Mouse (Mus musculus) forebrain, embryonic 14.5 days (tissue): Measurements from ENCODE around the gene Shank2. TPM values are rescaled to one million over a fixed set of nuclear protein-coding genes. Genes with fewer than 3 reads are reported as not detected.

Experiments used
- ATAC-seq: fragments of 200-750 bp; cut with Nextera tagmentation; 2 replicates; pipeline ENCODE4 v1.8.0; 2017; ENCODE audit warnings: mild to moderate bottlenecking, moderate library complexity
- DNase-seq: peaks from one replicate; pipeline ENCODE4 v3.0.0-alpha.2; 2015; ENCODE audit warnings: low spot score
- H3K27ac ChIP-seq: fragments of 300-500 bp; sonication (generic); 2 replicates; pipeline ENCODE4 v1.5.1; 2014; ENCODE audit warnings: low read depth, mild to moderate bottlenecking, control low read depth, low read length, moderate library complexity
- H3K27me3 ChIP-seq: fragments of 300-500 bp; sonication (generic); replicated peaks from 2 replicates; pipeline ENCODE4 v1.6.1; 2014; ENCODE audit warnings: low read length, control low read depth, mixed read lengths; ENCODE audit not compliant: control insufficient read depth, insufficient read depth
- H3K36me3 ChIP-seq: fragments of 300-500 bp; sonication (generic); 2 replicates; pipeline ENCODE4 v1.6.1; 2014; ENCODE audit warnings: low read length, control low read depth; ENCODE audit not compliant: control insufficient read depth, insufficient read depth
- H3K4me1 ChIP-seq: fragments of 300-500 bp; sonication (generic); 2 replicates; pipeline ENCODE4 v1.6.1; 2014; ENCODE audit warnings: antibody characterized with exemption, low read length, control low read depth; ENCODE audit not compliant: control insufficient read depth, insufficient read depth
- H3K4me2 ChIP-seq: fragments of 300-500 bp; sonication (generic); 2 replicates; pipeline ENCODE4 v1.6.1; 2014; ENCODE audit warnings: mild to moderate bottlenecking, control low read depth, low read length
- H3K4me3 ChIP-seq: fragments of 300-500 bp; sonication (generic); 2 replicates; pipeline ENCODE4 v1.5.1; 2014; ENCODE audit warnings: low read depth, low read length, control low read depth
- H3K9ac ChIP-seq: fragments of 300-500 bp; sonication (generic); 2 replicates; pipeline ENCODE4 v1.6.1; 2014; ENCODE audit warnings: mild to moderate bottlenecking, low read length, control low read depth, moderate library complexity
- H3K9me3 ChIP-seq: fragments of 300-500 bp; sonication (generic); replicated peaks from 2 replicates; pipeline ENCODE4 v1.6.1; 2016; ENCODE audit warnings: low read length, control low read depth, mixed read lengths; ENCODE audit not compliant: control insufficient read depth
- WGBS: fragments of 180-500 bp; shearing (Covaris S2); extraction: QIAGEN DNeasy Blood & Tissue Kit; methylation state at CpG from one replicate; pipeline ENCODE4 v1.1.7; 2014; 5-methylcytosine and 5-hydroxymethylcytosine counted together
- polyA plus RNA-seq: library from polyadenylated mRNA; unstranded; fragments of >200 nt; fragmentation: Nextera tagmentation; extraction: Ambion mirVana; gene quantifications from 2 replicates; pipeline ENCODE4 v1.2.1, GENCODE M21; 2014

Shank2 gene
- polyA plus RNA-seq, 1 experiment from 2014 or later: 4.6 TPM

DNA sequence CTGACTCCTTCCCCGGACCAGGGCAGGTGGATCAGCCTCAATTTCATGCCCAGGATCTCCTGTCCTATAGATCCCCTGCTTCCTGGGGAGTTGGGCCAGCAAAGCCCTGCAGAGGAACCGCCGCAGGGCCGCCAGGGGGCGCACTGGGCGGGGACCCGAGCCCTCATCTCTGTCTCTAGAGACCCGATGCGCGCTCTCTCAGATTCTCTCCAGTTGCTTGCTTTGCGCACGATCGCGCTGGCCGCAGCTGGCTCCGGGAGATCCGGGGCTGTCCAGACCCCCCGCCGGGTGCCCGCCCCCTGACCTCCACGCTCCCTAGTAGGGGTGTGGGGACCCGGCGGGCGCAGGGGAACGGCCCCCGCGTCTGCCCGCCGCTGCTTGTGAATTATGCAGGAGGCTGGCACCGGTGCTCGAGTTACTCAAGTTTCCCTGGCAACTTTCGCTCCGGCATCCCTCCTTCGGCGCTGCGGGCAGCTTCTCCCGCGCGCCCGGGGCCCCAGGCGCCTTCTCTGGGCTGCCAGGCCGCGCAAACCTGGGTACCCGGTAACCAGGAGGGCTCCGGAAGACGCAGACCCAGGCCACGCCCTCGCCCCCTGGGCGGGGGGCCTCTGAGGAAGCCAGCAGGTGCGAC, 22.9 kb upstream of the Shank2 start:
- H3K4me2 ChIP-seq: peak overlapping the region; percentile 97
- peak overlapping the region; percentile 48 for H3K4me3 ChIP-seq
- peak overlapping the region; percentile 63 for H3K9ac ChIP-seq
- peaks cover 8% of the 10 kb centered on the region for H3K4me1 ChIP-seq
- no peaks in the 10 kb centered on the region for H3K9me3 ChIP-seq
- DNase-seq (peak; percentile 86), ATAC-seq (peak; percentile 88)
- under 1% methylated on average over 49 of the region's 50 CpGs for WGBS
- no peaks in the 10 kb centered on the region for H3K36me3 ChIP-seq
- H3K27me3 ChIP-seq: peaks cover 45% of the 10 kb centered on the region
- H3K27ac ChIP-seq: no peak overlapping the region

GRCm38 (mm10) chr7:143979986-143980385, 21.7 kb upstream of the Shank2 start:
- no peak for ATAC-seq
- peaks cover 8% of the 10 kb centered on the region for H3K4me1 ChIP-seq
- no peaks in the 10 kb centered on the region for H3K9me3 ChIP-seq
- H3K27me3 ChIP-seq: peaks cover 45% of the 10 kb centered on the region
- DNase-seq: no peak
- H3K4me3 ChIP-seq: no peak overlapping the region
- no peaks in the 10 kb centered on the region for H3K36me3 ChIP-seq
- H3K4me2 ChIP-seq: no peak overlapping the region
- H3K9ac ChIP-seq: no peak overlapping the region
- 47% methylated on average over 5 of the region's 5 CpGs for WGBS
- no peak overlapping the region for H3K27ac ChIP-seq

- 84% methylated on average over 2 of the region's 2 CpGs for WGBS
- Histone ChIP-seq H3K4me1 (no peaks in the 10 kb centered on the region), H3K27ac (no peak overlapping the region)
Measured at GRCm38 (mm10) chr7:143986281-143986680, 15.4 kb upstream of the Shank2 start.

GRCm38 (mm10) chr7:143991160-143991559, 10.6 kb upstream of the Shank2 start:
- ATAC-seq (no peak), DNase-seq (no peak)
- no peak overlapping the region for H3K27ac ChIP-seq
- no peak overlapping the region for H3K9ac ChIP-seq
- H3K9me3 ChIP-seq: no peaks in the 10 kb centered on the region
- H3K4me2 ChIP-seq: no peak overlapping the region
- no peaks in the 10 kb centered on the region for H3K4me1 ChIP-seq
- H3K27me3 ChIP-seq: no peaks in the 10 kb centered on the region
- no peaks in the 10 kb centered on the region for H3K36me3 ChIP-seq
- H3K4me3 ChIP-seq: no peak overlapping the region

More at GRCm38 (mm10) chr7:143986281-143986680, 15.4 kb upstream of the Shank2 start:
- H3K9ac ChIP-seq: no peak overlapping the region
- no peaks in the 10 kb centered on the region for H3K36me3 ChIP-seq
- no peak overlapping the region for H3K4me3 ChIP-seq
- H3K9me3 ChIP-seq: no peaks in the 10 kb centered on the region
- peaks cover 5% of the 10 kb centered on the region; the same call in 1 of the 2 replicates for H3K27me3 ChIP-seq
- DNase-seq: no peak
- no peak overlapping the region for H3K4me2 ChIP-seq
- ATAC-seq: no peak

GRCm38 (mm10) chr7:143999073-143999472, 2.7 kb upstream of the Shank2 start:
- Histone ChIP-seq H3K27me3 (no peaks in the 10 kb centered on the region), H3K9ac (no peak overlapping the region), H3K27ac (no peak overlapping the region), H3K4me1 (no peaks in the 10 kb centered on the region), H3K9me3 (peaks cover 5% of the 10 kb centered on the region), H3K4me3 (no peak overlapping the region), H3K36me3 (no peaks in the 10 kb centered on the region), H3K4me2 (no peak overlapping the region)
- WGBS: 87% methylated on average over 3 of the region's 3 CpGs
- DNase-seq (no peak), ATAC-seq (no peak)

- no peak overlapping the region for H3K4me3 ChIP-seq
- no peaks in the 10 kb centered on the region for H3K36me3 ChIP-seq
- ATAC-seq (no peak), DNase-seq (no peak)
- no peak overlapping the region for H3K27ac ChIP-seq
- no peaks in the 10 kb centered on the region for H3K4me1 ChIP-seq
- no peaks in the 10 kb centered on the region for H3K27me3 ChIP-seq
- no peak overlapping the region for H3K4me2 ChIP-seq
- H3K9me3 ChIP-seq: no peaks in the 10 kb centered on the region
- 88% methylated on average over 3 of the region's 3 CpGs for WGBS
- no peak overlapping the region for H3K9ac ChIP-seq
Measured at GRCm38 (mm10) chr7:144003471-144003870, 1.7 kb downstream of the Shank2 start.

DNA sequence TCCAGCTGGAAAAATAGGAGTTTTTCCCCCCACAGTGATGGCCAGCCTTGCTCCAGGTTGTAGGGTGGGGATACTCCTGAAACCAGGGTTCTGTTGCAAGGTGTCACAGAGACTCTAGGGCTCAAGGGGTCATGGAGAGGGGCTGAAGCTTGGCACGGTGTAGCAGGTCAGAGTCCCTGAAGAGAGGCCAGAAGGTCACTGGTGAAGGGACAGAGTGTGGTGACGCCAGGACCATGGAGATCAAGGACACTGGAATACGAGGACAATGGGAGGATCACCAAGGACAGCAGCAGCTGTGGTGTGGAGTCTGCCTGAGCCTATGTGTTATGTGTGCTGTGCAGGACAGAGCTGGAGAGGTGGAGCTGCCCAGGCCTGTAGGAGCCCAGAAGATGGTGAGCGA, 6.4 kb downstream of the Shank2 start:
- whole genome bisulfite sequencing: 85% methylated on average over 4 of the region's 4 CpGs
- Histone ChIP-seq H3K27ac (no peak overlapping the region), H3K9ac (no peak overlapping the region), H3K9me3 (no peaks in the 10 kb centered on the region), H3K27me3 (no peaks in the 10 kb centered on the region), H3K4me3 (no peak overlapping the region), H3K4me1 (no peaks in the 10 kb centered on the region), H3K4me2 (no peak overlapping the region), H3K36me3 (no peaks in the 10 kb centered on the region)
- no peak for ATAC-seq
- no peak for DNase-seq

GRCm38 (mm10) chr7:144008985-144009384, 7.3 kb downstream of the Shank2 start:
- DNase-seq (no peak), ATAC-seq (no peak)
- no peak overlapping the region for H3K4me3 ChIP-seq
- no peak overlapping the region for H3K4me2 ChIP-seq
- no peaks in the 10 kb centered on the region for H3K27me3 ChIP-seq
- H3K9me3 ChIP-seq: no peaks in the 10 kb centered on the region
- 83% methylated on average over 4 of the region's 4 CpGs for WGBS
- no peaks in the 10 kb centered on the region for H3K36me3 ChIP-seq
- H3K27ac ChIP-seq: no peak overlapping the region
- no peak overlapping the region for H3K9ac ChIP-seq
- H3K4me1 ChIP-seq: no peaks in the 10 kb centered on the region

DNA sequence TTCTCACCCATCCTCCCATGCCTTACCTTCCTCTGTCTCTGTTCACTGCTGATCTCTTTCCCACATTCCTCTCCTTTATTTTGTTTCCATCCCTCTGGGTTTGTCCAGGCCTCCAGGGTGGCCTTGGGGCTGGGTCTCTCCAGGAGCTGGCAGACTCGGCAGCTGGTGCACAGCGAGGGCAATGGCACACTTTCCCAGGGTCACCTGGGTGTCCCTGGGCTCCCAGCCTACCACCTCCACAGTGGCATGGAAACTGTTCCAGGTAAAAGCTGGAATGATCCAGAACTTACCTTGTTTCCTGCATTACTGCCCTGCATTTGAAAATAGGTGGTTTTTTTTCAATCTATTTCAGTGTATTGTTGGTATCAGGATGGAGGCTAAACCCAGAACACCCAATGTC, 12.8 kb downstream of the Shank2 start:
- H3K27ac ChIP-seq: no peak overlapping the region
- no peak overlapping the region for H3K4me2 ChIP-seq
- DNase-seq (no peak), ATAC-seq (no peak)
- no peak overlapping the region for H3K4me3 ChIP-seq
- no peaks in the 10 kb centered on the region for H3K27me3 ChIP-seq
- H3K9ac ChIP-seq: no peak overlapping the region
- H3K9me3 ChIP-seq: no peaks in the 10 kb centered on the region
- 70% methylated on average over 2 of the region's 2 CpGs for WGBS
- no peaks in the 10 kb centered on the region for H3K36me3 ChIP-seq
- H3K4me1 ChIP-seq: no peaks in the 10 kb centered on the region
